ENCODE assay signal across 28 mouse cellular contexts in genomic region chr13:83126438-83126837, GRCm38 (mm10).
A peak's percentile ranks its signal among the peaks of the same experiment; 100 is the strongest.
DNase-seq lines count a peak whose midpoint lies in the region; ATAC-seq lines count a peak whose summit lies in the region.
"Had no signal": no experiment of that assay in that cellular context is flagged by ENCODE, and none has a peak within 500 bp of the region (broad histone marks: within the 10 kb centered on the region; RNA-seq: fewer than 3 reads in every experiment).

No protein-coding gene starts in this region.

- H3K27ac ChIP-seq in limb, embryonic 10.5 days, result no peak overlapping the region
- H3K27ac ChIP-seq: heart, adult 2 months; hindbrain, embryonic 10.5 days; limb, embryonic 12.5 days; liver, embryonic 15.5 days; stomach, embryonic 15.5 days had no signal

- H3K27me3 ChIP-seq in limb, embryonic 10.5 days (ENCODE audit: low read depth, poor library complexity, severe bottlenecking), result no peaks in the 10 kb centered on the region
- H3K27me3 ChIP-seq: CH12.LX; liver, embryonic 15.5 days; stomach, embryonic 15.5 days had no signal

- H3K4me3 ChIP-seq in limb, embryonic 10.5 days, result no peak overlapping the region
- H3K4me3 ChIP-seq: erythroblast, embryonic 14.5 days; heart, adult 2 months; hindbrain, embryonic 10.5 days; limb, embryonic 12.5 days; liver, embryonic 15.5 days; stomach, embryonic 15.5 days had no signal

- ATAC-seq in frontal cortex, adult (ENCODE audit: low TSS enrichment), result peak; percentile 96
- ATAC-seq: activated CD4-positive, CD25-positive, alpha-beta regulatory T cell, adult 4 months; forebrain, embryonic 16.5 days; hindbrain, embryonic 16.5 days had no signal

- H3K9me3 ChIP-seq in limb, embryonic 10.5 days (replicated peaks), result no peaks in the 10 kb centered on the region
- H3K9me3 ChIP-seq: hindbrain, embryonic 10.5 days; limb, embryonic 12.5 days; liver, embryonic 15.5 days; stomach, embryonic 15.5 days had no signal

- peaks cover 4% of the 10 kb centered on the region for H3K4me1 ChIP-seq in limb, embryonic 10.5 days
- H3K4me1 ChIP-seq: liver, embryonic 15.5 days; stomach, embryonic 15.5 days had no signal

- WGBS in limb, embryonic 10.5 days, result 85% methylated on average over 2 of the region's 2 CpGs

- DNase-seq in frontal cortex, postnatal 25 days (ENCODE audit: low spot score in 2 of 2), result no peak
- DNase-seq in right cerebral cortex, adult 2 months (ENCODE audit: low spot score in 2 of 2), result peak; percentile 27 to 50
- DNase-seq in right cerebral cortex, postnatal 25 days, result no peak
- peak; percentile 52 to 78 for DNase-seq in right cerebral cortex, postnatal 10 days (ENCODE audit: low spot score in 2 of 2)
- DNase-seq in limb, embryonic 10.5 days (ENCODE audit: low spot score), result no peak
- DNase-seq in kidney, postnatal 25 days, result no peak
- DNase-seq in cerebellum, adult 18-20 months, result no peak
- DNase-seq: adrenal gland, postnatal 10 days; cerebellum, adult 11 months; cerebellum, postnatal 10 days; heart, adult 2 months; heart, postnatal 14 days; kidney, adult 2 months; kidney, postnatal 4 days; lung, embryonic 14.5 days; lung, postnatal 14 days; midbrain, embryonic 14.5 days; thymus, postnatal 14 days had no signal

- no peaks in the 10 kb centered on the region for H3K36me3 ChIP-seq in limb, embryonic 10.5 days
- H3K36me3 ChIP-seq: hindbrain, embryonic 10.5 days; limb, embryonic 12.5 days; liver, embryonic 15.5 days; stomach, embryonic 15.5 days had no signal

Comparison
In these comparisons a context has a peak if more than half of its experiments do, and no peak if none do; other contexts are left out.
1. DNase-seq: peak in right cerebral cortex, adult 2 months (2 of 2) and right cerebral cortex, postnatal 10 days (2 of 2); none in frontal cortex, postnatal 25 days (0 of 2), right cerebral cortex, postnatal 25 days (single experiment), limb, embryonic 10.5 days (single experiment), kidney, postnatal 25 days (0 of 2) and cerebellum, adult 18-20 months (0 of 2).